Mouse (Mus musculus) layer of hippocampus, postnatal 10 days (tissue): Measurements from ENCODE around the gene Ccdc191. TPM values are rescaled to one million over a fixed set of nuclear protein-coding genes. Genes with fewer than 3 reads are reported as not detected.

Experiments
- DNase-seq, 2 experiments: peaks; one replicate each; pipeline ENCODE4 v3.0.0; 2021; ENCODE audit warnings: low spot score in 2 of 2
- microRNA-seq, 2 experiments: library from miRNA; unstranded; fragments of <30 nt; microRNA quantifications; one replicate each; pipeline ENCODE4 v1.2.0; 2021
- total RNA-seq, 2 experiments: library from RNA; stranded (reverse); gene quantifications; 2 replicates each; pipeline ENCODE4 v1.2.3; 2021

Ccdc191 gene
- total RNA-seq, 2 experiments from 2014 or later = 5.2 to 9.2 TPM

GRCm38 (mm10) chr16:43979328-43980109 lies 89.9 kb downstream of the Ccdc191 start, which contains the start of gene Zdhhc23:
TSS of gene Zdhhc23 (minus strand) at chr16:43979791.
- DNase-seq = peak; percentile 32 to 56

- no peak for DNase-seq
Measured at GRCm38 (mm10) chr16:43980110-43980609, 90.6 kb downstream of the Ccdc191 start.

- no peak for DNase-seq
Measured at GRCm38 (mm10) chr16:43986299-43986698, 96.7 kb downstream of the Ccdc191 start.

GRCm38 (mm10) chr16:43994623-43995022 lies 105.0 kb downstream of the Ccdc191 start:
- DNase-seq = no peak

- no peak for DNase-seq
Measured at GRCm38 (mm10) chr16:43999111-43999510, 109.5 kb downstream of the Ccdc191 start.

- no peak for DNase-seq
Measured at GRCm38 (mm10) chr16:43999541-43999940, 109.9 kb downstream of the Ccdc191 start.

- no peak for DNase-seq
Measured at GRCm38 (mm10) chr16:44002086-44002485, 112.5 kb downstream of the Ccdc191 start.

- DNase-seq = no peak
Measured at GRCm38 (mm10) chr16:44011010-44011409, 121.4 kb downstream of the Ccdc191 start.

Small RNAs within 50 kb of the gene (microRNA-seq; reads per million reads assigned to microRNA genes)
- 0 reads per million in 2 experiments for gene Mir3470b

Other genes with a start within 250 kb of the Ccdc191 start
- not detected for gene Tigit, start 225.7 kb upstream of the Ccdc191 start, total RNA-seq
- under 1 TPM; 0.41 to 0.54 TPM for gene Drd3, start 135.8 kb upstream of the Ccdc191 start, total RNA-seq
- gene Qtrt2, start 37.0 kb downstream of the Ccdc191 start, total RNA-seq = 10 to 100 TPM; 35.0 to 38.1 TPM
- gene Zdhhc23, start 90.0 kb downstream of the Ccdc191 start, total RNA-seq = 10 to 100 TPM; 45.4 to 50.5 TPM
- 1 to 10 TPM; 5.8 to 6.2 TPM for gene Gramd1c, start 173.5 kb downstream of the Ccdc191 start, total RNA-seq
- gene Atp6v1a, start 249.9 kb downstream of the Ccdc191 start, total RNA-seq = 100 to 1,000 TPM; 360 to 444 TPM